Mouse (Mus musculus) ES-Bruce4 (cell line): ENCODE results near the gene Rnf216. TPM values are rescaled to one million over a fixed set of nuclear protein-coding genes. Genes with fewer than 3 reads are reported as not detected.

ENCODE experiments used
- H3K27ac ChIP-seq: 2 replicates; pipeline ENCODE4 v1.5.1; 2012; ENCODE audit warnings: low read length, inconsistent platforms; ENCODE audit not compliant: insufficient read depth
- H3K27me3 ChIP-seq: 2 replicates; pipeline ENCODE4 v1.6.1; 2012; ENCODE audit warnings: mild to moderate bottlenecking, low read length, inconsistent platforms; ENCODE audit not compliant: control insufficient read depth, poor library complexity, insufficient read depth, severe bottlenecking
- H3K36me3 ChIP-seq: 2 replicates; pipeline ENCODE4 v1.6.1; 2012; ENCODE audit warnings: inconsistent platforms, mild to moderate bottlenecking, low read length, moderate library complexity; ENCODE audit not compliant: control insufficient read depth, poor library complexity, insufficient read depth, severe bottlenecking
- H3K4me1 ChIP-seq: one replicate; pipeline ENCODE4 v1.8.1; 2011; ENCODE audit warnings: low read length; ENCODE audit not compliant: control insufficient read depth, insufficient read depth
- H3K4me3 ChIP-seq: 2 replicates; pipeline ENCODE4 v1.5.1; 2011; ENCODE audit warnings: low read depth, mild to moderate bottlenecking, low read length
- H3K9ac ChIP-seq: 2 replicates; pipeline ENCODE4 v1.6.1; 2012; ENCODE audit warnings: low read depth, mild to moderate bottlenecking, inconsistent platforms; ENCODE audit not compliant: poor library complexity, severe bottlenecking
- H3K9me3 ChIP-seq: replicated peaks from 2 replicates; pipeline ENCODE4 v1.6.1; 2012; ENCODE audit warnings: mild to moderate bottlenecking, low read length, inconsistent platforms; ENCODE audit not compliant: control insufficient read depth, poor library complexity, insufficient read depth, severe bottlenecking
- CTCF ChIP-seq: IDR thresholded peaks from one replicate; pipeline ENCODE4 v1.8.1; 2011; ENCODE audit warnings: low read depth, low read length
- EP300 ChIP-seq: IDR thresholded peaks from 2 replicates; pipeline ENCODE4 v1.6.1; 2011; ENCODE audit warnings: low read depth, low read length; ENCODE audit not compliant: insufficient read depth
- POLR2A ChIP-seq: IDR thresholded peaks from one replicate; pipeline ENCODE4 v1.8.1; 2011; ENCODE audit warnings: low read length; ENCODE audit not compliant: insufficient read depth
- polyA plus RNA-seq: library from polyadenylated mRNA; stranded (reverse); fragments of >200 nt; gene quantifications from 2 replicates; pipeline ENCODE4 v1.2.4, GENCODE M21; 2011; ENCODE audit warnings: low read depth; ENCODE audit not compliant: missing spikeins, insufficient read depth, insufficient read length

The Rnf216 gene
- polyA plus RNA-seq, 1 experiment: 51.6 TPM

DNA sequence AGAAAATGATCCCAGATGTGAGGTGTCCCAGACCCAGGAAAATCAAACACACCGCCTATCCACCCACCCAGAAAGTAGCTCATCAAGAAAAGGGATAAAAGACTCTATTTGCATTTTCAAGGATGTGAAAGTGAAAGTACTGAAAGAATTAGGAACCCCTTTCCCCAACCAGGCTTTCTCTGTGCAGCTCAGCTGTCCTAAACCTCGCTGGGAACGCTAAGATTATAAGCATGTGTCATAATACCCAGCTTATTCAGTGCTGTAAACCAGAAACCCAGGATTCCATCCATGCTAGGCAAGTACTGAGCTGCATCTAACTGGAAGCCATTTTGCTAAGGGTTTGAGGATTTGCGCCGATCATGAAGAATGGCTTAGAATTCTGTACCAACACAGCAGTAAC is 62.5 kb downstream of the Rnf216 start:
- no peaks in the 10 kb centered on the region for H3K27me3 ChIP-seq
- H3K9ac ChIP-seq: no peak overlapping the region
- TF ChIP-seq CTCF (no peak), POLR2A (no peak), EP300 (no peak)
- H3K9me3 ChIP-seq: no peaks in the 10 kb centered on the region
- H3K27ac ChIP-seq: no peak overlapping the region
- no peaks in the 10 kb centered on the region for H3K4me1 ChIP-seq
- no peak overlapping the region for H3K4me3 ChIP-seq
- H3K36me3 ChIP-seq: no peaks in the 10 kb centered on the region

DNA sequence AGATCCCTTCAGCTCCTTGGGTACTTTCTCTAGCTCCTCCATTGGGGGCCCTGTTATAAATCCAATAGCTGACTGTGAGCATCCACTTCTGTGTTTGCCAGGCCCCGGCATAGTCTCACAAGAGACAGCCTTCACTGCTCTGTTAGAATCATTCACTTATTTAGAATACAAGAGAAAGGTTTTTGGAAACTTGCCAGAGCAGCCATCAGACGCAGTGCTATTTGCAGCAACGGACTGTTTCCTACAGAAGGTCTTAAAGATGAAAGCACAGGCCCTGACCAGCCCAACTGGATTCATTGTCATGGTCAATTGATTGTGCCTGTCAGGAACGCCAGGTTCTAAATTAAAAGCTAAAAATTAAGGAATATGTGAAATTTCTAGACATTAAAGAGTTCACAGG is 63.0 kb downstream of the Rnf216 start:
- no peak for TF ChIP-seq POLR2A
- TF ChIP-seq CTCF: no peak
- no peak for TF ChIP-seq EP300
- H3K36me3 ChIP-seq: no peaks in the 10 kb centered on the region

DNA sequence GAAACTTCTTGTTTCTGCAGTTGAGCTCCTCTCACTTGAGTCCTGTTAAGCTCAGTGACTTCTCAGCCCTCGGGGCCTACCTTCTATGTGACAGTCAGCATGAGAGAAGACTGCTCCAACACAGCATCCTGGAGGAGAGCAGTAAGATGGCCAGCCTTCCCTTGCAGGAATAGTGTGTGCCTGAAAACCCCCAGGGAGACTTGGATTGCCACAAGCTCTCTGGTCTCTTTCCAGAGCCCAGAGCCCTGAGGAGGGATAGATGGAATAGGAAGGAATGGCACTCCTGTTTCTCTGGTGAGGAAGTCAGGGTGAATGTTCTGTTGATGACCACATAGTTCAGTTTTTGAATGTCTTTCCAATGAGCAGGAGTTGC is 63.8 kb downstream of the Rnf216 start:
- Histone ChIP-seq H3K27ac (no peak overlapping the region), H3K27me3 (no peaks in the 10 kb centered on the region), H3K9ac (no peak overlapping the region), H3K4me1 (no peaks in the 10 kb centered on the region), H3K9me3 (no peaks in the 10 kb centered on the region), H3K36me3 (no peaks in the 10 kb centered on the region), H3K4me3 (no peak overlapping the region)
- TF ChIP-seq CTCF (no peak), EP300 (no peak), POLR2A (no peak)

More for the DNA sequence above, 63.0 kb downstream of the Rnf216 start:
- H3K9me3 ChIP-seq: no peaks in the 10 kb centered on the region
- no peaks in the 10 kb centered on the region for H3K4me1 ChIP-seq
- no peak overlapping the region for H3K27ac ChIP-seq
- H3K9ac ChIP-seq: no peak overlapping the region
- H3K27me3 ChIP-seq: no peaks in the 10 kb centered on the region
- H3K4me3 ChIP-seq: no peak overlapping the region

DNA sequence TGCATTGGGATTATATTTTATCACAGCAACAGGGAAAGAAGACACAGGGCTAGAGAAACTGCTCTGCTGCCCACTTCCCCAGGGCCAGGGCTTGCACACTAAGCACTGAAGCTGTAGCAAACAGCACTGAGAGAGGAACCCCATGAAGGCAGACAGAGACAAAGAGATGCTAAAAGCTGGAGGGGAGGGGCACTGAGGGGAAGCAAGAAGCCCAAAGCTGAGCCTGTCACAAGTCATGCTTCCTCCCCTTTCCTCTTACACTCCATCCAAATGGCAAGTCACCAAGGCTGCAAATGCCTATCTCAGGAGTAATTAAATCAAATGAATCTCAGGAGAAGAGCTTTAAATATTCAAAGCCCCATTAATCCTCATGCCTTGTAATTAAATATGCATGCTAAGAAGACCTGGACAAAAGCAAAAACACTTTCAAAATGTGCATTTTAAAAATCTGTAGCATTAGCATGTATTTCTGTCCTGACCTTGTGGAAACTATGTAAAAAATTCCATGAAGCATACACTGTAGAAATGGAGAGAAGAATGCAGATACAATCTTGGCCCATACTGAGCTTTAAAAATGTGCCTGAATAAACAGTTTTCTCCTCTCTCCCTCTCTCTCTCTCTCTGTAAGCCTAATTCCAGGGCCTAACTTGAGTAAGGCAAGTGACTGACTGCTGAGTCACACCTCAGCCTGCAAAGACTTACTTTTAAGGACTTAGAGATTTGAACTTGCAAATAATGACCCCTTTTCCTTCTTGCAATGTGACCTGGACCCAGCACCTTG is 64.4 kb downstream of the Rnf216 start:
- no peak overlapping the region for H3K9ac ChIP-seq
- H3K36me3 ChIP-seq: no peaks in the 10 kb centered on the region
- TF ChIP-seq POLR2A (no peak), CTCF (no peak)
- H3K9me3 ChIP-seq: no peaks in the 10 kb centered on the region
- no peak overlapping the region for H3K27ac ChIP-seq
- H3K27me3 ChIP-seq: no peaks in the 10 kb centered on the region
- no peaks in the 10 kb centered on the region for H3K4me1 ChIP-seq
- H3K4me3 ChIP-seq: no peak overlapping the region

DNA sequence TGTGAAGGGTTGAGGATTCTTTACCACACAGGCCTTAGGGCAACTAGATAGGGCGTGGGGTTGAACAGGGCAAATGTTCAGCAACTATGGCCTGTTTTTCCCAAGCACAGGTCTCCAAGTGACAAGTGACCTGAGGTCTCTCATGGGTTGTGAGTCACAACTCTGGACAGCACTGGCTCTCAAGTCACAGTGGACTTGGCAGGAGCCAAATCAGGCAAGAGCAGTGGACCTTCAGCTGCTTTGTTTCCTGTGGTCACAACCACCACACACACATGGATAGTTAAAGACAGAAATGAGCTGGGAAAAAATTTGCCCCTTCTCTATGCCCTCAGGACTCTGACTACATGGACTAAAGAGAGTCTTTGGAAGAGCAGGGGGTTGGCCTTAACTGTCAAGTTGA is 65.2 kb downstream of the Rnf216 start:
- no peak overlapping the region for H3K27ac ChIP-seq
- H3K9ac ChIP-seq: no peak overlapping the region
- H3K36me3 ChIP-seq: no peaks in the 10 kb centered on the region
- H3K27me3 ChIP-seq: no peaks in the 10 kb centered on the region
- H3K4me1 ChIP-seq: no peaks in the 10 kb centered on the region
- H3K9me3 ChIP-seq: no peaks in the 10 kb centered on the region
- H3K4me3 ChIP-seq: no peak overlapping the region
- TF ChIP-seq CTCF (no peak), POLR2A (no peak), EP300 (no peak)

DNA sequence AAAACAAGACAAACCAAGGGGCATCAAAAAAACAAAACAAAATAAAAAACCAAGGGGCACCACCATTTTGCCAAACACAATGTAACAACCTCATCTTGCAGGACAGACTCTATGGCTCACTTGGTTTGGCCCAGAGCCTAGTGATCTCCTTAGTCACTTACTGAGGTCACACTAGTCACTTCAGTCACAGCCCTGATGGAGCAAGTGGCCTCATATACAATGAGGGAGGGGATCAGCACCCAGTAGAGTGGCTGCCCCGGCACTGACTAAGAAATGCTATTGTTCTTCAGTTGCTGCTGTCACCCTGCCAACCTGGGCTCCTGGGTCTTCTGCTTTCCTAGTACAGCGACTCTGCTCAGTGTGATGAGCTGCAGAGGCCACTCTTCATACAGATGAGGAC is 68.9 kb downstream of the Rnf216 start:
- Histone ChIP-seq H3K27me3 (no peaks in the 10 kb centered on the region), H3K4me3 (no peak overlapping the region), H3K9ac (no peak overlapping the region), H3K9me3 (no peaks in the 10 kb centered on the region), H3K36me3 (no peaks in the 10 kb centered on the region), H3K4me1 (no peaks in the 10 kb centered on the region), H3K27ac (no peak overlapping the region)
- TF ChIP-seq CTCF (no peak), POLR2A (no peak), EP300 (no peak)

DNA sequence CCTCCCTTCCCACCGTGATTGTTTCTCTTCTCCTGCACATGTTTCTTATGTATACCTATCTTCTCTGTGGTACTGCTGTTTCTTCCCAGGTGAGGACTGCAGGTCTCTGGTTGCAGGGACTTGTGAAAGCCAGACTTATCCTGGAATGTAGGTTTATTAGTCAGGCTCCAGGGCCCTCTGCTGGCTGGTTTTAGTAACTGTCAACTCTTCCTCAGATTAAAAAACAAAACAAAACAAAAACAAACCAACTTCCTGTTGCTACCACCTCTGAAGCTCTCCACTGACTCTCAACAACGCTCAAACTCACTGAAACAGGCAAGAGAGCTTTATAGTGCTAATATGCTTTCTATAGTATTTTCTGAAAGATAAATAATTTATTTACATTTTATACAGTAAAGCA is 69.5 kb downstream of the Rnf216 start:
- no peak for TF ChIP-seq POLR2A
- no peak for TF ChIP-seq EP300
- peak; percentile 6 for TF ChIP-seq CTCF
- Histone ChIP-seq H3K9ac (no peak overlapping the region), H3K9me3 (no peaks in the 10 kb centered on the region), H3K36me3 (no peaks in the 10 kb centered on the region), H3K27me3 (no peaks in the 10 kb centered on the region), H3K4me1 (no peaks in the 10 kb centered on the region), H3K27ac (no peak overlapping the region), H3K4me3 (no peak overlapping the region)
